Mouse (Mus musculus) lung, postnatal 0 days (tissue): ENCODE measurements at regions not wholly inside any gene's neighbourhood (a gene's known extent, or its start where the extent isn't known, plus 50 kb on each side); places are given as distances from the start of the nearest gene placed in this dataset.

Experiments used
- ATAC-seq: fragments of 200-750 bp; cut with Nextera tagmentation; 2 replicates; pipeline ENCODE4 v1.8.0; 2017; ENCODE audit warnings: moderate library complexity
- DNase-seq: peaks from one replicate; pipeline ENCODE4 v3.0.0-alpha.2; 2016; ENCODE audit warnings: low spot score
- H3K27ac ChIP-seq: fragments of 300-500 bp; sonication (generic); 2 replicates; pipeline ENCODE4 v1.5.1; 2014; ENCODE audit warnings: antibody characterized with exemption, mild to moderate bottlenecking, low read length, mixed read lengths
- H3K27me3 ChIP-seq: fragments of 300-500 bp; sonication (generic); replicated peaks from 2 replicates; pipeline ENCODE4 v1.6.1; 2014; ENCODE audit warnings: low read length, mixed read lengths; ENCODE audit not compliant: insufficient read depth
- H3K36me3 ChIP-seq: fragments of 300-500 bp; sonication (generic); 2 replicates; pipeline ENCODE4 v1.6.1; 2014; ENCODE audit warnings: low read length, mixed read lengths; ENCODE audit not compliant: insufficient read depth
- H3K4me1 ChIP-seq: fragments of 300-500 bp; sonication (generic); 2 replicates; pipeline ENCODE4 v1.6.1; 2014; ENCODE audit warnings: antibody characterized with exemption, low read depth, low read length, mixed read lengths; ENCODE audit not compliant: insufficient read depth
- H3K4me2 ChIP-seq: fragments of 300-500 bp; sonication (generic); replicated peaks from 2 replicates; pipeline ENCODE4 v1.6.1; 2014; ENCODE audit warnings: low read depth, mild to moderate bottlenecking, low read length, moderate library complexity, mixed read lengths
- H3K4me3 ChIP-seq: fragments of 300-500 bp; sonication (generic); 2 replicates; pipeline ENCODE4 v1.5.1; 2014; ENCODE audit warnings: low read depth, low read length
- H3K9ac ChIP-seq: fragments of 300-500 bp; sonication (generic); replicated peaks from 2 replicates; pipeline ENCODE4 v1.6.1; 2014; ENCODE audit warnings: low read depth, mild to moderate bottlenecking
- H3K9me3 ChIP-seq: fragments of 300-500 bp; sonication (generic); 2 replicates; pipeline ENCODE4 v1.6.1; 2016; ENCODE audit warnings: low read length, mixed read lengths
- CTCF ChIP-seq: IDR thresholded peaks from 2 replicates; pipeline ENCODE4 v1.5.1; 2016; ENCODE audit warnings: antibody characterized with exemption, mild to moderate bottlenecking
- EP300 ChIP-seq: IDR thresholded peaks from 2 replicates; pipeline ENCODE4 v1.6.1; 2016; ENCODE audit warnings: antibody characterized with exemption, mild to moderate bottlenecking, control low read depth
- WGBS: fragments of 180-500 bp; shearing (Covaris S2); extraction: QIAGEN DNeasy Blood & Tissue Kit; methylation state at CpG from one replicate; pipeline ENCODE4 v1.1.7; 2014; 5-methylcytosine and 5-hydroxymethylcytosine counted together

DNA sequence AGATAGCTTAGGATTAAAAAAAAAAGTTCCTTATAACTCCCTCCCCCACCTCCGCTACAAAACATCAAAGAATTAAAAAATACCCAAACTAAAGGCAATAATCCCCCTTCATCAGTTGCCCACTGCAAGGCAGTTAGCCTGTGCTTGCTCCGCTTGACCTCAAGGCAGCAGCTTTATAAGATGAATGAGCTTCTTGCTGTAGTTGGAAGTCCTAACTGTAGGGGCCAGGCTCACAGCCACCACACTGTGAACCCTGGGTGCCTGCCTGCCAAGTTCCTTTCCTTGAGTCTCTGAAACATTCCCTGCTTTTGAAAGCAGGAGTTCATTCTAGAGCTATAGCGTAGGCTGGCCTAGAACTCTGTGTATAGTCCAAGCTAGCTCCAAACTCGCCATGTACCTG, 64.3 kb upstream of the Jade1 start:
- ATAC-seq (no peak), DNase-seq (no peak)
- Histone ChIP-seq H3K4me1 (no peaks in the 10 kb centered on the region), H3K9ac (no peak overlapping the region), H3K36me3 (no peaks in the 10 kb centered on the region), H3K4me2 (no peak overlapping the region), H3K4me3 (no peak overlapping the region), H3K27ac (no peak overlapping the region), H3K27me3 (no peaks in the 10 kb centered on the region), H3K9me3 (no peaks in the 10 kb centered on the region)
- WGBS, result 90% methylated on average over 4 of the region's 4 CpGs
- TF ChIP-seq CTCF (no peak), EP300 (no peak)

DNA sequence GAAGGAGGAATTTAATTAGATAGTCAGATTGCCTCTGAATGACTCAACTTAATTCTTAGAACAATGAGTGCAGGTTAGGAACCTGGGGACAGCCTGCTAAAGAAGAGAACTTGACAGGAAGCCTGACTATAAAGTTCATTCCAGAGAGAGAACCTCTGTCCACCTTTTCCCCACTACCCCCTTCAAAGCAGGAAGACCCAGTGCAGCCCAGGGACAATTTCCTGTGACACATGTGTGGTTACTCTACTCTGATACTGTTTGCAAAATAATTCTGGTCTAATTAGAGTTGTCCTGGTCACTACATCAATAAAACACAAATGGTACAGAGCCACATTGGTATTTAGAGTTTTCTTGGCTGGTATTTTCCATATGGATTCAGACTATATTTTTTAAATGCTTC, 65.5 kb upstream of the Jade1 start:
- ATAC-seq (no peak), DNase-seq (no peak)
- Histone ChIP-seq H3K9ac (no peak overlapping the region), H3K4me2 (no peak overlapping the region), H3K27me3 (no peaks in the 10 kb centered on the region), H3K4me1 (no peaks in the 10 kb centered on the region), H3K27ac (no peak overlapping the region), H3K4me3 (no peak overlapping the region), H3K9me3 (no peaks in the 10 kb centered on the region), H3K36me3 (no peaks in the 10 kb centered on the region)
- TF ChIP-seq CTCF (no peak), EP300 (no peak)

DNA sequence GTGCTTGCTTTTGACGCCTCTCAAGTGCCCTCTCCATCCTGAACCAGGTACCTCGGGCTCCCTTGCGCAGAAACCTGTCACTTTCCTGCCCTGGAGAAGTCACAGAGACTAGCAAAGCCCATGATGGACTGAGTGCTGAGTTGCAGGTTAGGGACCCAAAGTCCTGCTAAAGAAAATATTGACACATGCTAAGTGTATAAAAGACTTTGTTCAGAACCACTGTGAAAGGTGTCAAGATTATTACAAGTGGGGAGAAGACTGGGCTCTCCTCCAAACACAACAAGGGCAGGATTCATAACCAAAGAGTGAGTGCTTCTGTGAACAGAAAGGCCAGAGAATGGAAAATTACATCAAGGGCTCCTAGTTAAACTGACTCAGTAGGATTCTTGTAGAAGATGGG, 66.0 kb upstream of the Jade1 start:
- H3K9me3 ChIP-seq, result no peaks in the 10 kb centered on the region
- ATAC-seq (peak; percentile 88), DNase-seq (peak; percentile 81)
- TF ChIP-seq EP300, result peak; percentile 60
- TF ChIP-seq CTCF, result no peak
- H3K4me1 ChIP-seq, result no peaks in the 10 kb centered on the region
- no peak overlapping the region for H3K4me2 ChIP-seq
- H3K27ac ChIP-seq, result no peak overlapping the region
- H3K4me3 ChIP-seq, result no peak overlapping the region
- no peak overlapping the region for H3K9ac ChIP-seq
- no peaks in the 10 kb centered on the region for H3K27me3 ChIP-seq
- no peaks in the 10 kb centered on the region for H3K36me3 ChIP-seq
- 45% methylated on average over 3 of the region's 3 CpGs for WGBS

DNA sequence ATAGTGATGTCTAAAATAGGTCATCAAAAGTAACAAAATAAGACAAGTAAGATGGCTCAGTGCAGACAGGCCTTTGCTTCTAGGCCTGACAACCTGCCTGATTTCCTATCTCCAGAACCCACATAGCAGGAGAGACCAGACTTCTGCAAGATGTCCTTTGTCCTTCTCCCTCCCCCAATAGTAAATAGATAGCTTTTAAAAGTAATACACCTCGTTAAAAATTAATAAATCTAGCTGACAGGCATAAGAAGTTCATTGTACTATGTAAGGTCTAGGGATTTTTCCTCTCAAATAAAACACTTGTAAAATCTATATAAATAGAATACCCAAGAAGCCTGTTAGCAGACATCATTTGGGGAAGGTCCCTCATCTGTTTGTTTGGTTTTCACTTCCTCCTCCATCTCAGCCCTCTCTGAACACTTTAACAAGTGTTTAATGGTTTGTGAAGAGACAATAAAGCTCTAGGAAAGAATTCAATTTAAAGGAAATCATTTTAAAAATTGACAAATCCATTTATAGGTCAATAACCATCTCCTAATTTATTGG, 67.2 kb upstream of the Jade1 start:
- no peak for ATAC-seq
- H3K27ac ChIP-seq, result no peak overlapping the region
- no peaks in the 10 kb centered on the region for H3K4me1 ChIP-seq
- H3K4me2 ChIP-seq, result no peak overlapping the region
- WGBS, result 22% methylated on average over 1 of the region's 1 CpGs
- no peaks in the 10 kb centered on the region for H3K9me3 ChIP-seq
- no peaks in the 10 kb centered on the region for H3K27me3 ChIP-seq
- no peak overlapping the region for H3K9ac ChIP-seq
- TF ChIP-seq EP300 (no peak), CTCF (no peak)
- no peaks in the 10 kb centered on the region for H3K36me3 ChIP-seq
- no peak overlapping the region for H3K4me3 ChIP-seq
- no peak for DNase-seq

DNA sequence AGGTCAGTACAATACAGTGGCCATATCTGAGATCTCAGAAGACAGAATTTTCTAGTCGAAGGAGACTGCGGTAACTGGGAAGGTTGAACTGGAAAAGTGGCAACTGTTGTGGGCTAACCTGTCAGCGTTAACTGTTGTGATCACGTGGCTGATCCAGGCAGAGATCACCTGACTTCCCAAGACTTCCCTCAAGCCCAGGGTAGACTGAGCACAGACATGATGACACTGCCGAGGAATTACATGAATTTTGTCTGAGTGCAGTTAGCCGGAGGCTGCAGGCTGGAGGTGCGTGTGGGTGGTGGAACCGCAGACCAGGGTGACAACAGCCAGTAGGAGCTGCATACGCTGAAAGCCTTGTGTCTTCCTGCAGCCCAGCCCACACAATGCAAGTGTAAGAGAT, 70.6 kb upstream of the Jade1 start:
- Histone ChIP-seq H3K4me1 (no peaks in the 10 kb centered on the region), H3K27ac (no peak overlapping the region), H3K9ac (no peak overlapping the region), H3K4me2 (no peak overlapping the region), H3K27me3 (0 out of 2 replicates have a peak, but pooled peaks cover 4% of the 10 kb centered on the region), H3K36me3 (no peaks in the 10 kb centered on the region), H3K4me3 (no peak overlapping the region), H3K9me3 (no peaks in the 10 kb centered on the region)
- no peak for ATAC-seq
- 83% methylated on average over 9 of the region's 9 CpGs for WGBS
- no peak for DNase-seq
- TF ChIP-seq EP300 (no peak), CTCF (no peak)

DNA sequence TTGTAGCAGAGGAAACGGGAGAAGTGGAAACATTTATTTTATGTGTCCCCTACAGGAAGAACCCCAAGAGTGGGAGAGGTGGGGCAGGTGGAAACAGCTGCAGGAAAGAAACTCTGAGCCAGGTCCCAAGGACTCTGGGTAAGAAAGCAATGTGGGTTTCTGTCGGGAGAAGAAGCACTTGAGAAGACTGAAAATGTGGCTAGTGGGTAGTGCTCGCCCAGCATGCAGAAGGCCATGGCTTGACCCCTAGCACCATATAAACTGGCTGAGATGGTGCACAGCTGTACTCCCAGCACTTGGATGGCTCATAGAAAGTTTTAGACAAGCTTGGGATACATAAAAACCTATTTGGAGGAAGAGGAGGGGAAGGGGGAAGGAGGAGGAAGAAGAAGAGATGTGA, 71.9 kb upstream of the Jade1 start:
- TF ChIP-seq EP300 (no peak), CTCF (no peak)
- Histone ChIP-seq H3K27ac (no peak overlapping the region), H3K9ac (no peak overlapping the region), H3K4me3 (no peak overlapping the region), H3K4me1 (no peaks in the 10 kb centered on the region), H3K27me3 (0 out of 2 replicates have a peak, but pooled peaks cover 4% of the 10 kb centered on the region), H3K36me3 (no peaks in the 10 kb centered on the region), H3K9me3 (no peaks in the 10 kb centered on the region), H3K4me2 (no peak overlapping the region)
- peak; percentile 13 for DNase-seq
- 30% methylated on average over 3 of the region's 3 CpGs for WGBS
- no peak; the same call in 1 of the 2 replicates for ATAC-seq

DNA sequence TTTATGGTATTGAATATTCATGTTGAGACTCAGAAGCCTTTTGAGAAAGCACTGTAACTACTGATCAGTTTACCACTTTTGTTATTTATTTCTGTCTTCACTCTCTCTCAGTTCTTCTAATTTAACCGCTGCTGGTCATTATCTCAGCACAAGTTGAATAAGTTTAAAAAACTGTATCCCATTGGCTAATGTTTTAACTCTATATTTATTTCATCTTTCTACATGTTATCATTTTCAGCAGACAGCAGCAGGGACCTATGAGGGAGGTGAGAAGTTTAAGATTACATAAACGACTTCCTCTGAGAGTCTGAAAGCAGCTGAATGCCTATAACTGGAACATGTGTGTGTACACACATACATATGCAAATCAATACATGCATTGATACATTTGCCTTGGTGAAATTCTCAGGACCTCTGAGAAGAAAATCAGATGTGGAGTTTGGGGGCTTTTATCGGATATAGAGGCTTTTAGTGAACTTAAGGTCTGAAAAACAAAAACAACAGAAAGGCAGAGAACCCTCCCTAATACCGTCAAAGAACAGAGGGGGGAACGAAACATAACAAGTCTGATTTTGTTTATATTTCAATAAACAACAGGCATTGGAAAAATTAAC, 72.5 kb upstream of the Jade1 start:
- WGBS, result 36% methylated on average over 5 of the region's 5 CpGs
- H3K27ac ChIP-seq, result no peak overlapping the region

More for the DNA sequence above, 72.5 kb upstream of the Jade1 start:
- Histone ChIP-seq H3K4me3 (no peak overlapping the region), H3K36me3 (no peaks in the 10 kb centered on the region), H3K27me3 (0 out of 2 replicates have a peak, but pooled peaks cover 4% of the 10 kb centered on the region), H3K9ac (no peak overlapping the region), H3K4me1 (no peaks in the 10 kb centered on the region), H3K4me2 (no peak overlapping the region), H3K9me3 (no peaks in the 10 kb centered on the region)
- TF ChIP-seq CTCF, result no peak
- no peak for TF ChIP-seq EP300
- no peak for DNase-seq
- ATAC-seq, result no peak
